Mouse (Mus musculus) gastrocnemius, postnatal 10 days (tissue): ENCODE data around the gene Smg9. TPM values are rescaled to one million over a fixed set of nuclear protein-coding genes. Genes with fewer than 3 reads are reported as not detected.
"Not testable (repeated sequence)": the region's sequence is repeated elsewhere in the genome, so short reads cannot be mapped to it uniquely, and the experiment has no call there.

Source experiments
- DNase-seq: peaks from one replicate; pipeline ENCODE4 v3.0.0; 2021; ENCODE audit warnings: mixed read lengths
- total RNA-seq, 2 experiments: library from RNA; stranded (reverse); gene quantifications; 2 replicates each; pipeline ENCODE4 v1.2.3; 2021

Smg9 gene
- total RNA-seq, 2 experiments from 2014 or later, result 15.4 to 17.1 TPM

DNA sequence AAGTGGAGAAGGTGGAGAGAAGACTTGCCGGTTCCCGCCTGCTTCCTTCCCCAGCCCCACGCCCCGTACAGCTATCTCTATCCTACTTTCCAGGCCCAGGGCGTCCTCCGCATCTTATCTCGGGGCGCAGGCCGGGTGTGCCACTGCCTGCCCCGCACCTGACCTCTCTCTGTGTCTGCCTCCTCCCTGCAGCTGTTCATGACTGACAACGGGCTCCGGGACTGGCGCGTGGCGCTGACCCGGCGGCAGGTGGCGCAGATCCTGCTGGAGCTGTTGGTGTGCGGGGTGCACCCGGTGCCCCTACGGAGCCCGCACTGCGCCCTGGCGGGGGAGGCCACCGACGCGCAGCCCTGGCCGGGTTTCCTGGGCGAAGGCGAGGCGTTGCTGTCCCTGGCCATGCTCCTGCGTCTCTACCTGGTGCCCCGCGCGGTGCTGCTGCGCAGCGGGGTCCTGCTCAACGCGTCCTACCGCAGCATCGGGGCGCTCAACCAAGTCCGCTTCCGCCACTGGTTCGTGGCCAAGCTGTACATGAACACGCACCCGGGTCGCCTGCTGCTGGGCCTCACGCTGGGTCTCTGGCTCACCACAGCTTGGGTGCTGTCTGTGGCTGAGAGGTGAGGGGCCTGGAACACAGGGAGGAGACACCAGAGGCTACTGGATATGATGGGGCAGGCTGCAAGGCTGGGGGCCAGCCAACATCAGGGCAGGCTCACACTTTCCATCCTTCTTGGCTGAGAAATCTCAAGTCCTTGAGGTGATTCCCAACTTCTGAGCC, 22.1 kb upstream of the Smg9 start:
- peak; percentile 41 for DNase-seq

DNA sequence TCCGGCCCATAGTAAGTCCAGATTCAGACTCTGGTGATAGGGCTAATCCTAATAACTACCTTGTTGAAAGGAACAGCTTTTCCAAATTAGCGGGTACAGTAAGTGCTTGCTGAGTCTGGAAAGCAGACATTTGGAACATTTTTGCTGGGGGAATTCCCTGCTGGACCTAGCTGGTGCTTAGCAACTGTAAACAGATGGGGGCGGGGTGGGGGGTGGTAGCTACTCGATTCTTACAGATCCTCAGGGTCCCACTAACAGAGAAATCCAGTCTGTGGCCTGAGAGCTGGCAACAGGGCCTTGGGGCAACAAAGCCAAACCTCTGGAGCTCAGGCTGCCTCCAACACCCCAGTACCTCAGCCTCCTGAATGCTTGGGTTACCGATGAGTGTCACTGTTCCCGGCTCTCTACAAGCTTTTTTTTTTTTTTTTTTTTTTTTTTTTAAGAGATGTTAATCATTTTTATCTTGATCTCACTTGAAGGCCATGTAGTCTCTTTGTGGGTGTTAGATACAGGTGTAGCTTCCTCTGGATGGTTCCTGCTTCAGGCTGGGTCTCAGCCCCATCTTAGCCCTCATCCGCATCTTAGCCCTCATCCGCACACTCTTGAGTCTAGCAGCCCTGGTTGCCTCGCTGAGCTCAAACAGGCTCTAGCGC, 21.2 kb upstream of the Smg9 start:
- DNase-seq, result no peak

- no peak for DNase-seq
Measured at GRCm38 (mm10) chr7:24379934-24380333, 19.5 kb upstream of the Smg9 start.

DNA sequence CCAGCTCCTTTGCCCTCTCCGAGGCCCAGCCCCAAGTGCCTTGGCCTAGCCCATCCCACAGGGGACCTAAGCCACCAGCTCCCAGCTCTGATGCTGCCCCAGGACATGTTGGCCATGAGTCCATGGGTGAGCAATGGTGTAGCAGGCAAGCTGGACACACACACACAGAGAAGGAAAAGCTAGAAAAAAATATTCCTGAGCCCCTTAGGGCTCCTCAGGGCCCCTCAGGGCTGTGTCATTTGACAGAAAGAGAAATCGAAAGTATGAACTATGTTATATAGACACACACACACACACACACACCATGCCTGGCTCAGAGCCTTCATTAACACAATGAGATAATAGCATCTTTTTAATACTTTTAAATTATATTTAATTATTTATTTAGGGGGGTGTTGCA, 19.0 kb upstream of the Smg9 start:
- DNase-seq, result no peak

DNA sequence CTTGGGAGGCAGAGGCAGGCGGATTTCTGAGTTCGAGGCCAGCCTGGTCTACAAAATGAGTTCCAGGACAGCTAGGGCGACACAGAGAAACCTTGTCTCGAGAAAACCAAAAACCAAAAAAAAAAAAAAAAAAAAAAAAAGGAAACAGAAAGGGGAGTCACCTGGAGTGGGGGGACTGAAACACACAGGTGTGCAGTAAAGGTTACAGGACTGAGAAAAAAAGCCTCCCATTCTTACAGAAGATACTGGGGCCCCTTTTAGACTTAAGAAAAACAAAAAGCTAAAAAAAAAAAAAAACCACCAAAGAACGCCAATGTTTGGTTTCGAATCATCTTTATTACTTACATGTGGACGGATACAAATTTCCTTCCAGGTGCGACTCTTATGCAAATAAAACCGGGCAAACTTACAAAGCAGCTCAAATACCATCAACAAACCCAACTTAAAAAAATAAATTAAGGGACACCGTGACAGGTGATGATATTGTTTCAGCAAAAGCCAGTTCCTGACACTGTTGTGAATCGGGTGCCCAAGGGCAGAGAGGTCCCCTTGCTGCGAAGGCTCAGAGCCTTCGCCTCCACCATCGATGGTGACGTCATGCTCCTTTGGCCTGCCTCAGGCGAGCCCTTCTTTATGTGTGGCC, 16.6 kb upstream of the Smg9 start:
- no peak for DNase-seq

DNA sequence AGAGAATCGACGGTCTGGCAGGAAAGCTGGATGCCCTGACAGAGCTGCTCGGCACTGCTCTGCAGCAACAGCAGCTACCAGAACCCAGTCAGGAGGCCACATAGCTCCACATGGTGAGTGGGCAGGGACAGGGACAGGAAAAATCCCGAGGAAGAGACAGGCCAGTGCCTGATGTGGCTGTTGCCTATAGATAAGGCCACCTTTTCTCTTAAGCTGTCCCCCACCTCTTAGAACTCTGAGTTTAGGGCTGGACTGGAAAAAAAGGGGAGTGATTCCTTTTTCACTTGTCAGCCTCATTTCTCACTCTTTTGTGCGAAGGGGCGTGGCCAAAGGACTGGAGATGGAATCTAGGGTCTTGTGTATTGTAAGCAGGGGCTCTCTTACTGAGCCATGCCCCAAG, 15.3 kb upstream of the Smg9 start:
- no peak for DNase-seq

DNA sequence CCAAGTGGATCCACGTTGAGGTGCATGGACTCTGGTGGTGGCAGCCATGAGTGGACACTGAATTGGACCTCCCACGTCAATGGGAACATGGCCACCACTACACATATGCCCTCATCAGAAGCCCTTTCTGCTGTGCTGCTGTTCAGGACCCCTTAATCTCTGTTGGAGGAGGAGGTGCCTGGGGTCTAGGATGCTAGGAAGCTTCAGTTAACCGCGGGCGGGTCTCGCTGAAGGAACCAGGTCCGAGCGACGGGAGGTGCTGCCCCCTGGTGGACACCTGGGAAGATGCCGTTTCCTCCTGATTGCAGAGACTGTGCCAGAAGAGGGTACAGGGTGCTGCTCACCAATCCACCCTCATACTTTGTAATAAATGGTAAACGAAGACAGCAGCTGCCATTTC, 14.6 kb upstream of the Smg9 start:
- DNase-seq, result peak; percentile 76

- DNase-seq, result peak; percentile 39
Measured at GRCm38 (mm10) chr7:24387059-24387556, 12.3 kb upstream of the Smg9 start.

DNA sequence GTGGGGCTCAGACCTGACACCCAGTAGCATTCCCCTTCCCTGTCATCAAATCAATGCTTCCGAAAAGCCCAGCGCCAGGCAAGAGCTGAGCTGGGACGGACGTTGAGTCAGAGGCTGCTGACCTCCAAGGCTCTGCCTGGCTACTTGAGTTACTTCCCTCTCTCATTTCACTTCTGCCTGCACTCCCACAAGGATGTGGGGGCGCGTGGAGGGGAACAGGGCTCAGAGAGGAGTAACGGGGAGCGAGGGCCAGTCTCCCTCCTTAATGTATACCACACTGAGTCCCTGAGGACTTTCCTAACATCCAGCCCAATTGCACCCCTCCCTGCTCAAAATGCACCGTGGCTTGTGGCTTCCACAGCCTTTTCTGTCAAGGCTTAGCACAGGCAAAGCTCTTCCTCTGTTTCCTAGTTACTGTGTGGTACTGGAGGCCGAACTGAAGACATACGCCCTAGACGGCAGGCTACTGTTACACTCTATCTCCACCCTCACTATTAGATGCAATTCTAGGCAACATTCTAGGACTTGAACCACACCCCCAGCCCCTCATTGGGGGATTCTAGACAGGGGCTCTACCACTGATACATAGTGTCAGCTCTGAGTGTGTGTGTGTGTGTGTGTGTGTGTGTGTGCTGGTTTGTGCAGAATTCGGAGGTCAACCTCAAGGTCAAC, 9.8 kb upstream of the Smg9 start:
- no peak for DNase-seq

GRCm38 (mm10) chr7:24390512-24390911, 8.9 kb upstream of the Smg9 start:
- no peak for DNase-seq

DNA sequence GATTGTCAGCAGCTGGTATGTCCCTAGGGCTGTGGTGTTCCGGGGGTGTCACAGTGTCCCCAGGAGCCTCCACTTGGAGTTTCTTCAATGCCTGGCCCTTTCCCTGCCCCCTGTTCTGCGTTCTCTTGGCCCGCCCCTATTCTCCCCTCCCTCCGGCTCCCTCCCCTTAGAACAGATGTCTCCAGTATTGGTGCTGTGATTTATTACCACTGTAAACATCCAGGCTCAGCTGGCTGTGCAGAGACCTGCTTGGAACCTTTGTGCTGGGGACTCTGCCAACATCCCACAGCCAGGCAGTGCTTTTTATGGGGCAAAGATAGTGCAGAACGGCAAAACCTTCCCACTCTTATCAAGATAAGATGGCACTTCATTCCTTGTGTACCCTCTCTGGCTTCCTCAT, 8.3 kb upstream of the Smg9 start:
- no peak for DNase-seq

DNA sequence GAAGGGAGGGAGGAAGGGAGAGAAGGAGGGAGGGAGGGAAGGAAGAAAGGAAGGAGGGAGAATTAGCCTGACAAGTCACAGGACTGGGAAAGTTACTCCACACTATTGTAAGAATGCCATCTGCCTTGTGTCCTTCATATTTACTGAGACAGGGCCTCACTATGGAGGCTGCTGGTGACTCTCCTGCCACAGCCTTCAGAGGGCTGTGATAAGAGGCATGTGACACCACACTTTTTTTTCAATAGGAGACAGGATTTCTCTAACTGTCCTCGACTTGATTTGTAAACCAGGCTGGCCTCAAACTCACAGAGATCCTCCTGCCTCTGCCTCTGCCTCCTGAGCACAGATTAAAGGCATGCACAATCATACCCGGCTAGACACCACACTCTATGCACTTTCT, 7.7 kb upstream of the Smg9 start:
- no peak for DNase-seq

DNA sequence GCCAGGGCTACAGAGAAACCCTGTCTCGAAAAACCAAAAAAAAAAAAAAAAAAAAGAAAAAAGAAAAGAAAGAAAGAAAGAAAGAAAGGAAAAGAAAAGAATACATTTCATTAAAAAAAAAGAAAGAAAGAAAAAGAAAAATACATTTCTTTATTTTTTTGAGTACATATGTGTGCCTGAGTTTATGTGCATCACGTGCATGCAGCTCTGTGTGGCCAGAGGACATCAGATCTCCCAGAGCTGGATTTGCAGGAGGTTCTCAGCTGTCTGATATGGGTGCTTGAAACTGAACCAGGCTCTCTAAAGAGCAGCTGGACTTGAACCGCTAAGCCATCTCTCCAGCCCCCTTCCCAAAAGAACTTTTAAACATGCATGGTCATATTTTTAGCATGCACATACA, 5.4 kb upstream of the Smg9 start:
- DNase-seq, result no peak

DNA sequence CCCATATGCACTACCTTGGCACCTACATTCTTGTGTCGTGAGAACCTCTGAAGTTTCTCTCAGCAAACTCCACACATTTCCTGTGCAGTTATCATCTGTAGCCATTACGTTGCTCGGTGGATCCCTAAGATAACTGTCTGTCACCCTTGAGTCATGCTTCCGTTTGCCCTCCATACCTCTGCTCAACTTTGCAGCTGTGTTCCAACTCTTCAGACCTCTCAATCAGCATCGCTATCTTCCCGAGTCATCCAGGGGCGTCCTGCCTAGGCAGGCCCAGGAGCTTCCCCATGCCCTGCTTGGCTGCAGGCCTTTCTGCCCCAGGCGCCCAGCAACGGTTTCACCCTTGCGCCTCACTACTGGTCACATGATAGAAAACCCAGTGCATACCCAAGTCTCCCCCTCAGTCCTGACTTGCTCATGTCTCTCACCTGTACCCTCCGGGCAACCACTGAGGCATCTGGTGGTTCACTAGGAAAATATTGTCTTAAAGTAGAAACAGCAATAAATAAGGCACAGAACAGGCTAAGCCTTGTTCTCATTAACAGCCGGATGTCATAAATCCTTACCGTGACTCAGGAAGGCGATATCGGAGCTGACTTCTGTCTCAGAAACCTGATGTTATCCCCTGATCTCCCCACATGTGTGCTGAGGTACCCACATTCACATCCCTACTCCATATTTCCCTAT, 4.8 kb upstream of the Smg9 start:
- no peak for DNase-seq

DNA sequence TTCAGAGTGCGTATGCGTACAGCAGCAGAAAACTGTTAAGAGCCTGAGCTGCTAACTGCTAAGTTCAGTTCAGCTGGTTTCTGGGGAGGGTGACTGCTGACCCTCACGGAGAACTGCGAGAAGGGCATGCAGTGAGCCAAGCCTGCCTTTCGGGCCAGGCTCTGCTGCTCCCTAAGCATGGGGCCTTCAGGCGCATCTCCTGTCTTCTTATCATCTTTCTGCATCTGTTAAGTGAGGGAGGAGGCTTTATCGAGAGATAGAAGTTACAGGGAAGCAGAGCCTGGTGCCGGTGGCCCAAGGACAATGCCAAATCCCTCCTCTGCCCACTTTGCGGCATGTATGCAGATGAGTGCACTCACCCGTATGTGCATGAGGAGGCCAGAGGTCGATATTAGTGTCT, 2.6 kb upstream of the Smg9 start:
- DNase-seq, result no peak

- DNase-seq, result no peak
Measured at GRCm38 (mm10) chr7:24398364-24398913, 980 bp upstream of the Smg9 start.

GRCm38 (mm10) chr7:24400082-24400452, 648 bp downstream of the Smg9 start:
- no peak for DNase-seq

GRCm38 (mm10) chr7:24400489-24400888, 1.1 kb downstream of the Smg9 start:
- not testable (repeated sequence) for DNase-seq

GRCm38 (mm10) chr7:24402851-24403250, 3.4 kb downstream of the Smg9 start:
- DNase-seq, result no peak

DNA sequence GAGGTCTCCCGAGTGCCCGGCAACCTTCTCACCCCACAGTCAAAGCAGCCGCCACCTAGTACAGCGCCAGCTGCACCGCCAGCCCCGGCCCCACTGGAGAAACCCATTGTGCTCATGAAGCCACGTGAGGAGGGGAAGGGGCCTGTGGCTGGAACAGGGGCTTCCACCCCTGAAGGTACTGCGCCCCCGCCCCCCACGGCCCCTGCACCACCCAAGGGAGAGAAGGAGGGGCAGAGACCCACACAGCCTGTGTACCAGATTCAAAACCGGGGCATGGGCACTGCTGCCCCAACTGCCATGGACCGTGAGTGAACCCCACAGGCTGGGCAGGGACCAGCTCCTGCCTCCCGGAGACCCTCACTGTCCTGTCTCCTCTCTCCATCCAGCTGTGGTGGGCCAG, 6.2 kb downstream of the Smg9 start:
- DNase-seq, result no peak

DNA sequence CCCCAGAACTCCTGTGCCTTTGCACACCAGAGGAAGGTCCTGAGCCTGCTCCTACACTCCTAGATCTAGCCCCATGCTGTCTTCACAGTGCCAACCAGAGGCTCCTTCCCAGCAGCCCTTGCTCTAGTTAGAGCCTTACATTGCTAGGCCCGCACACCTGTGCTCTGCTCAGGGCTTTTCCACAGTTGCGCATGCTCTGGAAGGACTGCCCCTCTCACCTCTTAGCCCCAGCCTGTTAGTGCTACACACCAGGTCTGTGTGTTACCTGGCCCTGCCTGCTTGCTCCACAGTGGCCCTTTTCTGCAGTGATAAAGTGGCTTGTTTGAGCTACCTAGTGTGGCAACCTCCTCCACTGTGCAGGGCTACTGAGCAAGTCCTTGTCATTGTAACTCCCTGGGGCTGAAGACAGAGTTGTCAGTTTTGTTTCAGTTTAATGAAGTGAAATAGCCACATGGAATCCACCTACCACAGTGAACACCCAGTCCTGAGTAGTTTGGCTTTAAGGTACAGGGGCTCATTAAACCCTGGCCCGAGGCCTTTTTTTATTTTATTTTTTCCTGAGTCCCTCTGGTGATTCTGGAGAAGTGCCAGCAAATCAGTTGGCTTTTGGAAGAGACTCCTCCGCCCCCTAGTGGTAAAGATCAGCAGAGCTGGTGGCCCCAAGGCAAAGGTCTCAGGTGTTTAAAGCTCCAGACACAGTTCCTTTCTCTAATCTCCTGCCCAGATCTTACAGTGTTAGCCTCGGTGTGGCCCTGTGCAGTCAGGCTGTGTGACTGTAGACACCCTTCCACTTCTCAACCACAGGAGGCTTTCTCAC, 7.3 kb downstream of the Smg9 start:
- peak; percentile 60 for DNase-seq
